Mouse (Mus musculus) CD4-positive, CD25-positive, alpha-beta regulatory T cell, adult 9 weeks (primary cell): ENCODE data around the gene H2-D1. TPM values are rescaled to one million over a fixed set of nuclear protein-coding genes. Genes with fewer than 3 reads are reported as not detected.

Source experiments
- polyA plus RNA-seq: library from polyadenylated mRNA; unstranded; fragments of 100-300 nt; shearing (Covaris generic); gene quantifications from one replicate; pipeline ENCODE4 v1.2.1, GENCODE M21; 2017

H2-D1 gene
- 5,181 TPM for polyA plus RNA-seq

GRCm38 (mm10) chr17:35262664-35263522 is at the start of gene H2-D1:
TSS of gene H2-D1 (plus strand) at chr17:35262730.

GRCm38 (mm10) chr17:35220156-35220952 is 42.2 kb upstream of the H2-D1 start, which contains the start of gene Gm16181:
TSS of gene Gm16181 (plus strand) at chr17:35220834.

GRCm38 (mm10) chr17:35233114-35233980 is 29.2 kb upstream of the H2-D1 start, which contains the start of gene Atp6v1g2:
TSS of gene Atp6v1g2 (plus strand) at chr17:35233660.

GRCm38 (mm10) chr17:35235614-35236389 is 26.7 kb upstream of the H2-D1 start, which contains the start of gene Nfkbil1:
TSS of gene Nfkbil1 (minus strand) at chr17:35235792.

GRCm38 (mm10) chr17:35241305-35242014 is 21.1 kb upstream of the H2-D1 start, which contains the start of gene Ddx39b:
TSS of gene Ddx39b (plus strand) at chr17:35241746.

Other genes with a start within 250 kb of the H2-D1 start
- gene Vwa7, start 246.2 kb upstream of the H2-D1 start, polyA plus RNA-seq: 0.17 TPM
- gene Sapcd1, start 234.7 kb upstream of the H2-D1 start, polyA plus RNA-seq: 3.2 TPM
- gene Msh5, start 216.0 kb upstream of the H2-D1 start, polyA plus RNA-seq: 2.7 TPM
- 654 TPM for gene Clic1, start 212.8 kb upstream of the H2-D1 start, polyA plus RNA-seq
- gene Ddah2, start 203.7 kb upstream of the H2-D1 start, polyA plus RNA-seq: 3.6 TPM
- gene Ly6g6c, start 197.3 kb upstream of the H2-D1 start, polyA plus RNA-seq: not detected
- not detected for gene Mpig6b, start 196.5 kb upstream of the H2-D1 start, polyA plus RNA-seq
- not detected for gene Ly6g6e, start 185.8 kb upstream of the H2-D1 start, polyA plus RNA-seq
- not detected for gene Ly6g6d, start 184.7 kb upstream of the H2-D1 start, polyA plus RNA-seq
- gene Ly6g6f, start 177.1 kb upstream of the H2-D1 start, polyA plus RNA-seq: not detected
- gene Abhd16a, start 173.5 kb upstream of the H2-D1 start, polyA plus RNA-seq: 84.0 TPM
- gene Ly6g5c, start 154.5 kb upstream of the H2-D1 start, polyA plus RNA-seq: not detected
- 2.5 TPM for gene Ly6g5b, start 147.3 kb upstream of the H2-D1 start, polyA plus RNA-seq
- gene Gpank1, start 141.3 kb upstream of the H2-D1 start, polyA plus RNA-seq: 70.3 TPM
- 338 TPM for gene Csnk2b, start 140.7 kb upstream of the H2-D1 start, polyA plus RNA-seq
- gene D17H6S53E, start 136.4 kb upstream of the H2-D1 start, polyA plus RNA-seq: 4.3 TPM
- gene Apom, start 130.7 kb upstream of the H2-D1 start, polyA plus RNA-seq: not detected
- 57.4 TPM for gene Bag6, start 127.6 kb upstream of the H2-D1 start, polyA plus RNA-seq
- gene Prrc2a, start 97.8 kb upstream of the H2-D1 start, polyA plus RNA-seq: 29.3 TPM
- 5.1 TPM for gene Aif1, start 86.7 kb upstream of the H2-D1 start, polyA plus RNA-seq
- gene Lst1, start 74.3 kb upstream of the H2-D1 start, polyA plus RNA-seq: 11.8 TPM
- 818 TPM for gene Ltb, start 68.3 kb upstream of the H2-D1 start, polyA plus RNA-seq
- 55.3 TPM for gene Tnf, start 60.7 kb upstream of the H2-D1 start, polyA plus RNA-seq
- 130 TPM for gene Lta, start 57.4 kb upstream of the H2-D1 start, polyA plus RNA-seq
- gene Gm16181, start 41.9 kb upstream of the H2-D1 start, polyA plus RNA-seq: 1.2 TPM
- gene Atp6v1g2, start 29.1 kb upstream of the H2-D1 start, polyA plus RNA-seq: 5.8 TPM
- gene Nfkbil1, start 26.9 kb upstream of the H2-D1 start, polyA plus RNA-seq: 10.5 TPM
- 286 TPM for gene Ddx39b, start 21.0 kb upstream of the H2-D1 start, polyA plus RNA-seq
- 0.15 TPM for gene H2-Q1, start 57.7 kb downstream of the H2-D1 start, polyA plus RNA-seq
- gene H2-Q2, start 79.5 kb downstream of the H2-D1 start, polyA plus RNA-seq: 20.2 TPM
- 45.7 TPM for gene H2-Q4, start 116.9 kb downstream of the H2-D1 start, polyA plus RNA-seq
- 903 TPM for gene H2-Q6, start 162.1 kb downstream of the H2-D1 start, polyA plus RNA-seq
- 2,503 TPM for gene H2-Q7, start 176.4 kb downstream of the H2-D1 start, polyA plus RNA-seq
- gene H2-Q10, start 207.4 kb downstream of the H2-D1 start, polyA plus RNA-seq: 22.9 TPM
- not detected for gene Pou5f1, start 243.3 kb downstream of the H2-D1 start, polyA plus RNA-seq